Mouse (Mus musculus): ENCODE measurements around the gene Lrp5. TPM values are rescaled to one million over a fixed set of nuclear protein-coding genes. Genes with fewer than 3 reads are reported as not detected.

Gene Lrp5
- total RNA-seq (2021): 10 to 100 TPM; 24.5 to 26.7 TPM
- long read RNA-seq, experiment 1, full-length matches to known transcripts: 3 of 6 reads
- long read RNA-seq, experiment 1, partial matches to known transcripts: 1 of 6 reads
- long read RNA-seq, experiment 1, other reads (novel, unspliced or antisense): 2 of 6 reads
- long read RNA-seq, experiment 2, full-length matches to known transcripts: 1 of 4 reads
- long read RNA-seq, experiment 2, partial matches to known transcripts: 1 of 4 reads
- long read RNA-seq, experiment 2, other reads (novel, unspliced or antisense): 2 of 4 reads

DNA sequence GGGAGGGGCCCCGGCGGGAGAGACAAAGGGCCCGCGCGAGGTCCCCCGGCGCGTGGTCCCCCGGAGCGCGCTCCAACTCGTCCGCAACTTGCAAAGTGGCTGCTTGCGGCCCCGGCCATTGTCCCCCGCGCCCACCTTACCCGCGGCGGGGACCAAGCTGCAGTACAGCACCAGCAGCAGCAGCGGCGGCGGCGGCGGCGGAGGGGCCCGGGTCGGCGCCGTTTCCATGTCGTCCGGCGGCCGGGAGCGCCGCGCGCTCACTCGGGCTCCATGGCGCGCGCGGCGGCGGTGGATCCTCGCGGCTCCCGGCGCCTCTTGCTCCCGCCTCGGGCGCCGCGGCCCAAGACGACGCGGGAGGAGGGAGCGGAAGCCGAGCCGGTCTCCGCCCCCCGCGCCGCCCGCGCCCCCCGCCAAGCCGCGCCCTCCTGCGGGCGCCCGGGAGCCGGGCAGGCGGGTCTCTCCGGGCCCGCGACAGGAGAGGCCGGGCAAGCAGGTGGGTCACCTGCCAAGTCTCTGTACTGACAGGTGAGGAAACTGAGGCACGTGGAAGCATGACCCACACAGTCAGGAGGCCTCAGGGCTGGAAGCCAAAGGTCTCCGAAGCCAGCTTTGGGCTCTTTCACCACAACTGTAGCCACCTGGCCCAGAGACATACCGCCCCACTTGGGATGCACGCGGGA, at the start of gene Lrp5:
Gene Lrp5 (minus strand): TSS at position 350 of the 680 bp plus-strand sequence.
- peak; percentile 46 for DNase-seq (ENCODE audit: low spot score)

DNA sequence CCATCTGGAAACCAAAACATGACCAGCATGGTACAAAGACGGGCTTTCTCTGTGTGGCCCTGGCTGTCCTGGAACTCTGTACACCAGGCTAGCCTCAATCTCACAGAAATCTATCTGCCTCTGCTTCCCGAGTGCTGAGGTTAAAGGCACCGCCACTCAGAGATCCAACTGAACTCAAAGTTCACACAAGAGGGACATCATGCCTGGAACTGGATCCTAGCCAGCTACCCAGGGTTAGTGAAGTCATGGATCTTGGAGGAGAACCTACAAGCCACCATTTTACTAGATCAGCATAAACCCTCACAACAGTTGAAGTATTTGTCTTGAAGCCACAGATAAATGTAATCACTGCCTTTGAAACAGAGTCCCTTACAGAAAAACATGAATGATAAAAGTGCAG, 49.6 kb upstream of the Lrp5 start:
- DNase-seq (ENCODE audit: low spot score): no peak

DNA sequence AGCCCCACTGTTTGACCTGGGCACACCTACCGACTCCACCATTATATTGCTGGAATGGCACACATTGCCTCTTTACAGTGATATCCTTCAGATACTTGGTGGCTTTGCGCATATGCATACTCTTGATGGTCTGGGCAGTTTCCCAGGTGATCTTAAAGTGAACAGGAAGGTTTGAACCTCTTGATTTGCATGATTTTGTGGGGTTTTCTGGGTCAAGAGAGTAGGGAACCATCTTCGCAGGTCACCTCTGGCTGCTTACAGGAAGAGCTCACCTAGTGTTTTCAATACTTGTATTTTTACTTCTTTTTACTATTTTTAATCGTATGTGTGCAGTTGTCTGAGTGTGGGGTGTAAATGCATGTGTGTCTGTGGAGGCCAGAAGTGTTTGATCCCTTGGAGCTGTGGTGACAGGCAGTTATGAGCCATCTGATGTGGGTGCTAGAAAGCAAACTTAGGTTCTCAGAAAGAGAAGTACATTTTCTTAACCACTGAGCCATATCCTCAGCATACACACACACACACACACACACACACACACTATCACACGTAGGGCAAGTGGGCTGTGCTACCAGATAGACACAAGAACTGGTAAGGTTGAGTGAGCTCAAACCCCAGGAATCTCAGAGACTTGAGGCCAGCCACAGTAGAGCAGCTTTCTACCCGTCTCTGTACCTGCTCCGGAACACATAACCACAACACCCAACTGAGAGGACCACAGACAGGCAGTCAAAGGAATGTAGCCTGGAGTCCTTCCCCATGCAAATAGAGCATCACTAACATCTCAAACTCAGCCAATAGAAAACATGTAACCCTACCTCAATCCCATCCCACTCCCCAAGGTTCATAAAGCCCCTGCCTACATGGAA, 44.6 kb upstream of the Lrp5 start:
- DNase-seq (ENCODE audit: low spot score): no peak

DNA sequence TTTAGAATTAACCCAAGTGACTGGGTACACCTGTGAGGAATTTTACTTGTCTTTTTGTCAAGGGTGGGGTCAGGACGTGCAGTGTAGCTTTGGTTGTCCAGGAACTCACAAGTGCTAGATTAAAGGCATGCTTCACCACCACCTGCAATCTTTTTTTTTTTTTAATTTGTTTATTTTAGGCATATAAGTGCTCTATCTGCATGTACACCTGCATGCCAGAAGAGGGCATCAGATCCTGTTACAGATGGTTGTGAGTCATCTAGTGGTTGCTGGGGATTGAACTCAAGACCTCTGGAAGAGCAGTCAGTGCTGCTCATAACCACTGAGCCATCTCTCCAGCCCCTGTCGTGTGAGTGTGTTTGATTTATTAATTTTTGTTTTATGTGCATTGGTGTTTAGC, 42.5 kb upstream of the Lrp5 start:
- no peak for DNase-seq (ENCODE audit: low spot score)

DNA sequence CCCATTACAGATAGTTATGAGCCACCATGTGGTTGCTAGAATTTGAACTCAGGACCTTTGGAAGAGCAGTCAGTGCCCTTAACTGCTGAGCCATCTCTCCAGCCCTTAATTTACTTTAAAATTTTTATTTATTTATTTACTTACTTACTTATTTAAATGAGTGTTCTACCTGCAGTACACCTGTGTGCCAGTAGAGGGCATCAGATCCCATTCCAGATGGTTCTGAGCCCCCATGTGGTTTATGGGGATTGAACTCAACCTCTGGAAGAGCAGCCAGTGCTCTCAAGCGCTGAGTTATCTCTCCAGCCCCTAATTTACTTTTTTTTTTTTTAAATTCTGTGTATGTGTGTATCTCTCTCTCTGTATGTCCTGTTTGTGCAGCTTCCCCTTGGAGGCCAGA, 38.4 kb upstream of the Lrp5 start:
- peak; percentile 71 for DNase-seq (ENCODE audit: low spot score)

DNA sequence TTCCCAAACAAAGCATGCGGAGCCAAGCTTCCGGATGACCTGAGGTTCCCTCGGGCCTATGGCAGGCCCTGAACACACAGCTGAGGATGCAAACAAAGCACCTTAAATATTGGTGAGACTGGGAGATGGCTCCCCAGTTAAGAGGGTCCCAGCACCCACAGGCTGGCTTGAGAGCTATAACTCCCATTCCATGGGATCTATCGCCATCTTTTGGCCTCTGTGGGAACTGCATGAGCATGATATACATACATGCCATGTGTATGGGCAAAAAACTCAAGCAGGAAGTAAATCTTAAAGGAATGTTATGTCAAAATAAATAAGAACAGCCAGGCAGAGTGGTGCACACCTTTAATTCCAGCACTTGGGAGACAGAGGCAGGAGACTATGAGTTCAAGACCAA, 37.5 kb upstream of the Lrp5 start:
- DNase-seq (ENCODE audit: low spot score): no peak

DNA sequence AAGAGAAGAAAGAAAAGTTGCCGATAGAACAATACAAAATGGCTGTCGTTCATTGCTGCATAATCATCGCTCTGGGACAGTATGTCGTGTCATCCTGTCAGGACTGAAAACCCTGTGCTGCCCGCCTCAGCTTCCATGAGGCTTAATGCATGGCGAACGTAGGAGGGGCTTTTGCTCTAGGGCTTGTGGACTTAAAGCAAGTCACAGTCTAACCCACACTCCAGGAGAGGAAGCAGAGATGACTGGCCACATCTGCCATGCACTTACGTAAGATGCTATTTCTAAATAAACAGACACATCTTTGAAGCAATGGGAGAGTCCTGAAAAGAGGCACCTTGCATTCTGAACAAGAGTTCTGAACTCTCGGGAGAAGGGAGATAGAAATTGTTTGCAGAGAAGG, 36.8 kb upstream of the Lrp5 start:
- DNase-seq (ENCODE audit: low spot score): no peak

DNA sequence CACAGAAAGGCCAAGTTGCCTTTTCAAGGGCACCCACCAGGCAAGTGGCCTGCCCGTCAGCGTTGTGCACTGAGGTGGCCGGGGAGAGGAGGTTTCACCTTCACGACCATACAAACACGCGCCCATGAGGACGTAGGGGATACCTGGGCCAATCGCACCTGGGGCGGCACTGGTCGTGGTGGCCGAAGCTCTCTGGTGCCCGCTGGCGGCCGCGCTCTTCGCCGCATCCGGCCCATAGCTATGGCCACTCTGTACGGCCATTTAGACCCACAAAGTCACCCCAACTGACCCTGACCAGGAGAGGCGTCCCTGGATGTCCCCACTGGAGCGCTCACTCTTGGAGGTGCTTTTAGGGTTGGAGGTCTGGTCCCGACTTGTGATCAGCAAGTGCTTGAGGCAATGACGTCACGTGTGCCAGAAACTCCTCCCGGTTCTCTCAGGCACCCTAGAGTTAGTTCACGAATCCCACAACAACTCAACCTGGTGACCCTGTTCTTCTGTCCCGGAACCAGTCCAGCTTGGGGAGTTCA, 33.1 kb upstream of the Lrp5 start:
- peak; percentile 56 for DNase-seq (ENCODE audit: low spot score)

DNA sequence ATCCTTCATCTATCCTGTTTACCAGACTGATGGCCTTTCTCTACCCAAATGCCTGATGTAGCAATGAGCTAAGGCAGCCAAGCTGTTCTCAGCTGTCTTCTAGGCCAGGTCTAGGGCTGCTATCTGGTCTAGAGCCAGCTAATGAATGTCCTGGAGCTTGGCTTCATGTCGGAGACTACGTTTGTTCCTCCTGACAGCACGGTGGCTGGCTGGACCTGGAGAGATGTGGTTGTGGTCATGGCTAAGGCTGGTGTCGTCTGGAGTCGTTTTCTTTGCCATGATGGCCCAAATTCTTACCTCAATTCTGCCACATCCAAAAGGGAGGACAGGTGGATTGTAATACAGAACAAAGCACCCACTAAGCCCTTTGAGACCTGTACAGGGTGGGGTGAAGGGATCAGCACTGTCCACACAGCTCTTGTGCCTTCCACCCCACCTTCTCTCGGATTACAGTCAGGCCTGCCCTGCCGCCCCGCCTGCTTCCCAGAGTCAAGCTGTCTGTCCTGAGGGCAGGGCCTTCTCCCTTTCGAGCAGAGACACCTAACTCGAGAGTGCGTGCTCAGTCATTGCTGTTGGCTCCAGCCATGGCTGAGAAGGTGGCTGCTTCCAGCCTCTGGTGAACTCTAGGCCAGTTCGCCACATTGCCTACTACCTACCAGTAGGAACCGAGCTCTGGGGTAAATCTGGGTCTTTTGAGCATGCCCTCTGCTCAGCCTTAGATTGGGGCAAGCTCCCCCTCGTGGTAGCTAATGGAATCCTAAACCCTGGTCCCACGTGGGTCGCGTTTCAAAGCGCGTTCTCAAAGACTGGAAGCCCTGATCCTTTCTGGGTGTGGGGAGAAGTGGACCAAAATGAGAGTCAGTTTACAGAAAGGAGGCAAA, 32.4 kb upstream of the Lrp5 start:
- peak; percentile 64 for DNase-seq (ENCODE audit: low spot score)

DNA sequence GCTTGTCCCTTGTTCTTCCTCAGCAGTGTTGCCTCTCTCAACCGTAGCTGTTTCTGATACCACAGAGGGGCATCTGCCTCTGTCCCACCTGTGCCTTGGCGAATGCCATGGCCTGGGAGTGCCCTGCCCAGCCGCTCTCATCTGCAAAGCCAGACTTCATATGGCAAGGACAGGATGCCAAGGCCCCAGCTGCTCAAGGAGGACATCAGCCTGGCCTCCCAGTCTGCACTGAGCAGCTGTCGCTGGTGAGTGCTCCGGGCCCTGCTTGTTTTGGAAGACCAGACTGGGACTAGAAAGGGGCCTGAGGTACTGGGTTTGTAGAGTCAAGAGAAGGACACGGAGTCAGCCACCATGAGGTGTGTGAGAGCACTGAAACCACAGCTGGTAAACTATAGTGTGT, 28.0 kb upstream of the Lrp5 start:
- no peak for DNase-seq (ENCODE audit: low spot score)

DNA sequence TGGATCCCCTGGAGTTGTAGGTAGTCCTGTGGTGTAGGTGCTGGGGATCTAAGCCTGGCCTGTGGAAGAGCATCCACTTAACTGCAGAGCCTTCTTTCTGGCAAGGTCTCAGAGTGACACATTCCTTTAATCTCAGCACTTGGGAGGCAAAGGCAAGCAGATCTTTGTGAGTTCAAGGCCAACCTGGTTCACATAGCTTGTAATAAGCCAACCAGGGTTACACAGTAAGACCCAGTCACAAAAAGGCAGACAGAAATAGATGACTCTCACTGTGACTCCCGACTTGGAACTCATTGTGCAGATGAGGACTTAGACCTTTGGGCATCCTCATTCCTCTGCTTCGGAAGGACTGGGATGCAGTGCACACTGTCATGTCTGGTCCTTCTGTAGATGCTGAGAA, 24.1 kb upstream of the Lrp5 start:
- DNase-seq (ENCODE audit: low spot score): no peak

DNA sequence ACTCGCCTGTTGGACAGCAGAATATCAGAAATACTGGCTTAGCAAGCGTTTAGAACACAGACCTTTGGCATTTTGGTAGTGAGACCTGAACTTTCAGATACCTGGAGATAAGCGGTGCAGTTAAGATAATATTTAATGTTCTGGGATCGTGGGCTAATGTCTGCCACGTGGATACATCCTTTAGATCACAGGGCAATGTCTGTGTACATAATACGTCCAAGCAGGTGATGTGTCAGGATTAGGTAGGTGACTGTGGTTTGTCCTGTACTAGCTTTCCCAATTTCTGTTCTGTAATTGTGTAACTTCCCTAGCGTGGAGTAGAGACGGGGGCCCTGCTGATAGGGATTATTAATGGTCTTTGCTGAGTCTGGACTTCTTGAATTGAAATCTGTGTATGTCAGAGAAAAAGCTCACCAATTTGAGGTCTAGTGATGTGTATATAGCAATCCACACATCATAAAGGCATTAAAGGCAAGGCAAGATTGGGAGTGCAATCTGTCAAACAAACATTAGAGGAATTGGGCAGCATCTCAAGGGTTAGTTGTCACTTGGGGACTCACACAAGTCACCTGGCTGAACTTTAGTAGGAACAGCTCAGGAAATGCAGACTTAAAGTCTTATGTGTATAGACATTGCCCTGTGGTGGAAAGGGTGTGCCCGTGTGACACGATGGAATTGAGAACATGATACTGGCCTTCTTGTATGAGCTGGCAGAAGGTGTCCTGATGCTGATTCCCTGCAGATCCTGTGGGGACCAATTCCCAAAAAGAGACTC, 22.8 kb upstream of the Lrp5 start:
- no peak for DNase-seq (ENCODE audit: low spot score)

DNA sequence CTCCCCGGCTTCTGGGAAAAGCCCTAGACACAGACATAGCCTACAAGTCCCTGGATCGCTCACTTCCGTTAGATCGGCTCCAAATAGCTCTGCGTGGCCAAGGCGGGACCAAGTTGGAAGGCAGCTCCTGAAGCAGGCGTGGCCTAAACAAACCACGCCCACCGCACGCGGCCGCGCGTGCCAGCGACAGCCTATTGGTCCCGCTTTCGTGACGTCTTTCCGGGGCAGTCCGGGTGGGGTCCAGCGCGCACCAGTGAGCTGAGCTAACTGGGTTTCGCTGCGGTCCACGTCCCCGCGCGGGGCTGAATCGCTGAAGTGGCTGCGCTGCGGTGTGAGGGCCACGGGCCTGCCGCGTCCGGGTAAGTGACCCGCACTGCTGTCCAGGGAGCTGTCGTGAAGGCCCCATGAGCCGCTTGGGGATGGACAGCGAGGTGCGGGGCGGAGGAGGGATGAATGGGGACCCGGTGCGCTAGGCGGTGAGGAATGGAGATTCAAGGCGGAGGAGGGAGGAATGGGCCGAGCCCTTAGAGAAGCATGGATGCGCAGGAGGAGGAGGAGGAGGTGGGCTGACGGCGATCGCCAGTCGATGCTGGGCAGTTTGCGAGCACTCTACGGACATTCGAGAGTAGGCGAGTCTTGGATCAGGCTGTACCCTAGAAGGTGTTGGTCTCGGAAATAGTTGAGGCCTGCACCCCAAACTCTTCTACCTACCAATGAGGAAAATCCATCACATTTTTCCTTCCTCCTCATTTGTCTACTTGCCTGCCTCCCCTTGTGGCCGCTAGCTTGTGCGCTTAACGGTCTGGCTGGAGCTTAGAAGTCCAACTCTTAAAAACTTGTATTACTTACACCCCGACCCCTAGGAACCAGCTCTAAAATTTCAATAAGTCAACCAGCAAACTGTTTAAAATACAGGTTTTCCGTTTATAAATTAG, 22.0 kb upstream of the Lrp5 start, which contains the start of gene 1810055G02Rik:
Gene 1810055G02Rik (plus strand): TSS at position 216 of the 935 bp plus-strand sequence.
- peak; percentile 98 for DNase-seq (ENCODE audit: low spot score)

DNA sequence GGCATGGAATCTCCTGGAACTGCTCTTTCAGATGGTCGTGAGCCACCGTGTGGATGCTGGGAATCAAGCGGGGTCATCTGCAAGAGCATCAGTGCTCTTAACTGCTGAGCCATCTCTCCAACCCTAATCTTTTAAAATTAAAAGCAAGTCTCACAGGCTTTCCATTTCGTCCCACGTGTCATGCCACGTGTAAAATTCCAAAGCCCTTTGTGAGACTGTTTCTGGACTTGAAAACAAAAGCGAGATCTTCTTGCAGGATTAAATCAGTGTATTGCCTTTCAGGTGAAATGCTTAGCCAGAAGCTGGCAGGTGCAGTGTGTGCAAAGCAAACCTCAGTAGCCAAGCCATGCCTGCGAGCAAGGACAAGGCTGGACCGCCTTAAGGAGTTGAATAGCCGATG, 21.2 kb upstream of the Lrp5 start:
- DNase-seq (ENCODE audit: low spot score): no peak

DNA sequence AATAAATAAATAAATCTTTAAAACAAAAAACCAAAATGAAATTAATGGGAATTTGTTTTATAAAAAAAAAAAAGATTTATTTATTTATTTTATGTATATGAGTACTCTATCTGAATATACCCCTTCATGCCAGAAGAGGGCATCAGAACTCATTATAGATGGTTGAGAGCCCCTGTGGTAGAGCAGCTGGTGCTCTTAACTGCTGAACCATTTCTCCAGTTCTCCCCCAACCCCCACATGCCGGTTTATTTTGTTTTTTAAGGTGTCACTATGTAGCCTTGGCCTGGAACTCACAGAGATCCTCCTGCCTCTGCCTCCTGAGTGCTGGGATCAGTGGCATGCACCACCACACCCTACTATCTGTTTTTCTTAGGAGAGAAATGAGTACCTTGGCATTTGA, 19.9 kb upstream of the Lrp5 start:
- DNase-seq (ENCODE audit: low spot score): no peak

DNA sequence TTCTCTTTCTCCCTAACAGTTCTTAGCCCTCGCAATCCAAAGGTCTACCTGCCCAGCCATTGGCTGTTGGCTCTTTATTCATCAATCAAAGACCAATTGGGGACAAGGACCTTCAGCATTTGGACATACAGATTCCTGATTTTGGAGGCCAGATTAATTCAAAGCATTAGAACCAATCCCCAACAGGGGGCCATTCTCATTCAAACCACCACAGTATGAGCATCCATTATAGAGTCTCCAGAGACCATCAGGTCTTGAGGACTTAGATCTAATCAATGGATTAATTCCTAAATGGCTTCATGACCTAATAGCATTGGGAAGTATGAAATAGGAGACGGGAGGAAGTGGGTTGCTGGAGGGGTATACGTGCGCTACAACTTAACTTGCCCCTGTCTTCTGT, 16.1 kb upstream of the Lrp5 start:
- no peak for DNase-seq (ENCODE audit: low spot score)

DNA sequence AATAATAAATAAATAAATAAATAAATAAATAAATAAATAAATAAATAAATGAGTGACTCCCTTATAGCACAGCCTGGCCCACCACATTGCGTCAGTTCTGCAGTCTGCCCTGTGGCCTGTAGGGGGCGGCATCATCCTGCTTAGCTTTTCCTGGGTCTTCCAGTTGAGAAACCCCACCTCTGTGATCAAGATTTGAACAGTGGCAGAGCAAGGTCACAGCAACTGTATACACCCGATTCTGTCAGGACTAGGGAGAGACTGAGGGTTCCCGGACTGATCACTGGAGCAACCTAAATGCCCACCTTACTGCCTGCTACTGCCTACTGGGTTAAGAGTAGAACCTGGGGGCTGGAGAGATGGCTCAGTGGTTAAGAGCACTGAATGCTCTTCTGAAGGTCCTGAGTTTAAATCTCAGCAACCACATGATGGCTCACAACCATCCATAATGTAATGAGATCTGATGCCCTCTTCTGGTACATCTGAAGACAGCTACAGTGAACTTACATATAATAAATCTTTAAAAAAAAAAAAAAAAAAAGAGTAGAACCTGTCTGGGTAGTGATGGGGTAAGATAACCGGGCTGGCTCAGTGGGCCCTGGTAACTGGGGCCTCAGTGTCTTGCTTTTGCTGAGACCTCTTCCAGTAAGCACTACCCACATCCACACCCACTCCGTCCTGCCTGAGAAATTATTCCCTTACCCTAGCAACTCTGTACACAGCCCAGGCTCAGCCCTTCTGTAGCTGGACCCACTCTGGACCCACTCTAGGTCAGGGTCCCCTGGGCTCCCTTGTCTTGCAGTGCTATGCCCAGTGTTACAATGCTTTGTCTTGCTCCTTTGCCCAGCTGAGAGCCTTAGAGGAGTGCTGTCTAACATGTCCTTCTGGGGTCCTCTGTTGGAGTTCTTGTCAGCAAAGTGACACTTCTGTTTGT, 13.4 kb upstream of the Lrp5 start:
- peak; percentile 81 for DNase-seq (ENCODE audit: low spot score)

DNA sequence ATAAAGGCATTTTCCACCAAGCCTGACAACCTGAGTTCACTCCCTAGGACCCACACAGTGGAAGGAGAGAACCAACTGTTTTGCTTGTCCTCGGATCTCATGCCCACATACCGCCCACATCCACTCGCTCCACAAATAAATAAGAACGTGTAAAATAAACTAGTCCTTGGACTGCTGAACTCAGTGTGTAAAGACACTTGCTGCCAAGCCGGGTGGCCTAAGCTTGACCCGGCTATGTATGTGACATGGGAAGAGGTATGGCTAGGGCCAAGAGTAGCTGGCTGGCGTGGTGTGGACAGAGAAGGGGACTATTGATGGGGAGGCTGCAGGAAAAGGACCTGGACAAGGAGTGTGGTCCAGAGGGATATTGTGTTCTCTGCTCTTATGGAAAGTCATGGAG, 11.7 kb upstream of the Lrp5 start:
- DNase-seq (ENCODE audit: low spot score): no peak
